Mouse (Mus musculus) forebrain, embryonic 14.5 days (tissue): Measurements from ENCODE around the gene Acsbg2. TPM values are rescaled to one million over a fixed set of nuclear protein-coding genes. Genes with fewer than 3 reads are reported as not detected.

Source experiments
- ATAC-seq: fragments of 200-750 bp; cut with Nextera tagmentation; 2 replicates; pipeline ENCODE4 v1.8.0; 2017; ENCODE audit warnings: mild to moderate bottlenecking, moderate library complexity
- DNase-seq: peaks from one replicate; pipeline ENCODE4 v3.0.0-alpha.2; 2015; ENCODE audit warnings: low spot score
- H3K27ac ChIP-seq: fragments of 300-500 bp; sonication (generic); 2 replicates; pipeline ENCODE4 v1.5.1; 2014; ENCODE audit warnings: low read depth, mild to moderate bottlenecking, control low read depth, low read length, moderate library complexity
- H3K27me3 ChIP-seq: fragments of 300-500 bp; sonication (generic); replicated peaks from 2 replicates; pipeline ENCODE4 v1.6.1; 2014; ENCODE audit warnings: low read length, control low read depth, mixed read lengths; ENCODE audit not compliant: control insufficient read depth, insufficient read depth
- H3K36me3 ChIP-seq: fragments of 300-500 bp; sonication (generic); 2 replicates; pipeline ENCODE4 v1.6.1; 2014; ENCODE audit warnings: low read length, control low read depth; ENCODE audit not compliant: control insufficient read depth, insufficient read depth
- H3K4me1 ChIP-seq: fragments of 300-500 bp; sonication (generic); 2 replicates; pipeline ENCODE4 v1.6.1; 2014; ENCODE audit warnings: antibody characterized with exemption, low read length, control low read depth; ENCODE audit not compliant: control insufficient read depth, insufficient read depth
- H3K4me2 ChIP-seq: fragments of 300-500 bp; sonication (generic); 2 replicates; pipeline ENCODE4 v1.6.1; 2014; ENCODE audit warnings: mild to moderate bottlenecking, control low read depth, low read length
- H3K4me3 ChIP-seq: fragments of 300-500 bp; sonication (generic); 2 replicates; pipeline ENCODE4 v1.5.1; 2014; ENCODE audit warnings: low read depth, low read length, control low read depth
- H3K9ac ChIP-seq: fragments of 300-500 bp; sonication (generic); 2 replicates; pipeline ENCODE4 v1.6.1; 2014; ENCODE audit warnings: mild to moderate bottlenecking, low read length, control low read depth, moderate library complexity
- H3K9me3 ChIP-seq: fragments of 300-500 bp; sonication (generic); replicated peaks from 2 replicates; pipeline ENCODE4 v1.6.1; 2016; ENCODE audit warnings: low read length, control low read depth, mixed read lengths; ENCODE audit not compliant: control insufficient read depth
- WGBS: fragments of 180-500 bp; shearing (Covaris S2); extraction: QIAGEN DNeasy Blood & Tissue Kit; methylation state at CpG from one replicate; pipeline ENCODE4 v1.1.7; 2014; 5-methylcytosine and 5-hydroxymethylcytosine counted together
- polyA plus RNA-seq: library from polyadenylated mRNA; unstranded; fragments of >200 nt; fragmentation: Nextera tagmentation; extraction: Ambion mirVana; gene quantifications from 2 replicates; pipeline ENCODE4 v1.2.1, GENCODE M21; 2014

The Acsbg2 gene
- polyA plus RNA-seq, 1 experiment from 2014 or later, result not detected

GRCm38 (mm10) chr17:56877426-56877825 is 3.2 kb upstream of the Acsbg2 start:
- 91% methylated on average over 19 of the region's 19 CpGs for WGBS
- no peaks in the 10 kb centered on the region for H3K36me3 ChIP-seq
- H3K9me3 ChIP-seq, result no peaks in the 10 kb centered on the region
- no peak overlapping the region for H3K9ac ChIP-seq
- no peak overlapping the region for H3K4me2 ChIP-seq
- no peaks in the 10 kb centered on the region for H3K4me1 ChIP-seq
- H3K27ac ChIP-seq, result no peak overlapping the region
- H3K27me3 ChIP-seq, result no peaks in the 10 kb centered on the region
- ATAC-seq, result no peak
- H3K4me3 ChIP-seq, result no peak overlapping the region
- no peak for DNase-seq

- 76% methylated on average over 8 of the region's 8 CpGs for WGBS
- H3K36me3 ChIP-seq, result no peaks in the 10 kb centered on the region
- DNase-seq (no peak), ATAC-seq (no peak)
- H3K9me3 ChIP-seq, result no peaks in the 10 kb centered on the region
- no peaks in the 10 kb centered on the region for H3K4me1 ChIP-seq
- H3K4me2 ChIP-seq, result no peak overlapping the region
- H3K27me3 ChIP-seq, result no peaks in the 10 kb centered on the region
- H3K9ac ChIP-seq, result no peak overlapping the region
- no peak overlapping the region for H3K27ac ChIP-seq
- no peak overlapping the region for H3K4me3 ChIP-seq
Observed at GRCm38 (mm10) chr17:56876981-56877380, 2.7 kb upstream of the Acsbg2 start.

GRCm38 (mm10) chr17:56876465-56876864 is 2.2 kb upstream of the Acsbg2 start:
- Histone ChIP-seq H3K27ac (no peak overlapping the region), H3K4me3 (no peak overlapping the region), H3K9ac (no peak overlapping the region), H3K4me2 (no peak overlapping the region), H3K4me1 (no peaks in the 10 kb centered on the region), H3K27me3 (no peaks in the 10 kb centered on the region), H3K36me3 (no peaks in the 10 kb centered on the region), H3K9me3 (no peaks in the 10 kb centered on the region)
- ATAC-seq (no peak), DNase-seq (no peak)
- 91% methylated on average over 3 of the region's 3 CpGs for WGBS

GRCm38 (mm10) chr17:56874936-56875651 is 847 bp upstream of the Acsbg2 start, which contains the start of gene 1700061G19Rik:
Gene 1700061G19Rik (plus strand): TSS chr17:56875477.
- Histone ChIP-seq H3K9ac (no peak within 1 kb of the TSS), H3K4me3 (no peak within 1 kb of the TSS), H3K27me3 (no peaks in the 10 kb centered on the region), H3K9me3 (no peaks in the 10 kb centered on the region), H3K36me3 (no peaks in the 10 kb centered on the region), H3K4me2 (no peak within 1 kb of the TSS), H3K27ac (no peak within 1 kb of the TSS), H3K4me1 (no peaks in the 10 kb centered on the region)
- ATAC-seq (no peak), DNase-seq (no peak)
- WGBS, result 89% methylated on average over 12 of the region's 12 CpGs

GRCm38 (mm10) chr17:56872512-56872911 is 1.7 kb downstream of the Acsbg2 start:
- ATAC-seq (no peak), DNase-seq (no peak)
- Histone ChIP-seq H3K4me2 (no peak overlapping the region), H3K36me3 (no peaks in the 10 kb centered on the region), H3K27me3 (no peaks in the 10 kb centered on the region), H3K27ac (no peak overlapping the region), H3K9me3 (no peaks in the 10 kb centered on the region), H3K4me1 (no peaks in the 10 kb centered on the region), H3K9ac (no peak overlapping the region), H3K4me3 (no peak overlapping the region)
- 84% methylated on average over 7 of the region's 7 CpGs for WGBS

- Histone ChIP-seq H3K36me3 (no peaks in the 10 kb centered on the region), H3K4me2 (no peak overlapping the region), H3K9me3 (no peaks in the 10 kb centered on the region), H3K4me1 (no peaks in the 10 kb centered on the region), H3K27me3 (no peaks in the 10 kb centered on the region), H3K4me3 (no peak overlapping the region), H3K9ac (no peak overlapping the region), H3K27ac (no peak overlapping the region)
- ATAC-seq, result no peak
- DNase-seq, result no peak
- WGBS, result 83% methylated on average over 8 of the region's 8 CpGs
Observed at GRCm38 (mm10) chr17:56871767-56872166, 2.5 kb downstream of the Acsbg2 start.

- DNase-seq (no peak), ATAC-seq (no peak)
- no peak overlapping the region for H3K4me3 ChIP-seq
- no peak overlapping the region for H3K4me2 ChIP-seq
- no peaks in the 10 kb centered on the region for H3K4me1 ChIP-seq
- H3K36me3 ChIP-seq, result no peaks in the 10 kb centered on the region
- 75% methylated on average over 15 of the region's 15 CpGs for WGBS
- no peak overlapping the region for H3K9ac ChIP-seq
- no peak overlapping the region for H3K27ac ChIP-seq
- no peaks in the 10 kb centered on the region for H3K27me3 ChIP-seq
- H3K9me3 ChIP-seq, result no peaks in the 10 kb centered on the region
Observed at GRCm38 (mm10) chr17:56870287-56870953, 3.8 kb downstream of the Acsbg2 start.

GRCm38 (mm10) chr17:56869481-56869977 is 4.7 kb downstream of the Acsbg2 start:
- no peaks in the 10 kb centered on the region for H3K27me3 ChIP-seq
- no peak for ATAC-seq

GRCm38 (mm10) chr17:56866071-56866470 is 8.2 kb downstream of the Acsbg2 start:
- no peak for ATAC-seq
- H3K4me3 ChIP-seq, result no peak overlapping the region
- H3K36me3 ChIP-seq, result no peaks in the 10 kb centered on the region
- H3K4me2 ChIP-seq, result no peak overlapping the region
- H3K4me1 ChIP-seq, result no peaks in the 10 kb centered on the region
- no peaks in the 10 kb centered on the region for H3K9me3 ChIP-seq
- no peaks in the 10 kb centered on the region for H3K27me3 ChIP-seq
- H3K9ac ChIP-seq, result no peak overlapping the region
- DNase-seq, result no peak
- 81% methylated on average over 7 of the region's 7 CpGs for WGBS
- H3K27ac ChIP-seq, result no peak overlapping the region

More at GRCm38 (mm10) chr17:56869481-56869977, 4.7 kb downstream of the Acsbg2 start:
- Histone ChIP-seq H3K36me3 (no peaks in the 10 kb centered on the region), H3K9ac (no peak overlapping the region), H3K9me3 (no peaks in the 10 kb centered on the region), H3K4me3 (no peak overlapping the region), H3K4me2 (no peak overlapping the region), H3K4me1 (no peaks in the 10 kb centered on the region), H3K27ac (no peak overlapping the region)
- DNase-seq, result no peak
- 47% methylated on average over 9 of the region's 9 CpGs for WGBS
